Mouse (Mus musculus): ENCODE measurements around the gene Dennd4a. TPM values are rescaled to one million over a fixed set of nuclear protein-coding genes. Genes with fewer than 3 reads are reported as not detected.
A peak's percentile ranks its signal among the peaks of the same experiment; 100 is the strongest.

Gene Dennd4a
- polyA plus RNA-seq (2015; fragmentation: Nextera tagmentation; extraction: Ambion mirVana), result 10.9 and 12.0 TPM in 2 replicates

GRCm38 (mm10) chr9:64810822-64811537 lies at the start of gene Dennd4a:
Gene Dennd4a (plus strand): TSS chr9:64811340.
- ATAC-seq (replicated peaks), result peak; percentile 98
- peak within 1 kb of the TSS; percentile 99 for H3K27ac ChIP-seq
- peak within 1 kb of the TSS; percentile 62 for H3K4me2 ChIP-seq
- peaks cover 13% of the 10 kb centered on the region for H3K4me1 ChIP-seq
- no peaks in the 10 kb centered on the region for H3K9me3 ChIP-seq
- no peaks in the 10 kb centered on the region for H3K27me3 ChIP-seq (replicated peaks)
- under 1% methylated on average over 49 of the region's 51 CpGs for WGBS
- peak within 1 kb of the TSS; percentile 87 for H3K9ac ChIP-seq
- H3K4me3 ChIP-seq, result peak within 1 kb of the TSS; percentile 95
- no peaks in the 10 kb centered on the region for H3K36me3 ChIP-seq (replicated peaks)

GRCm38 (mm10) chr9:64764824-64765223 lies 46.3 kb upstream of the Dennd4a start:
- no peaks in the 10 kb centered on the region for H3K9me3 ChIP-seq
- no peak overlapping the region for H3K27ac ChIP-seq
- H3K4me1 ChIP-seq, result no peaks in the 10 kb centered on the region
- no peaks in the 10 kb centered on the region for H3K36me3 ChIP-seq (replicated peaks)
- no peak for ATAC-seq (replicated peaks)
- no peak overlapping the region for H3K4me3 ChIP-seq
- H3K9ac ChIP-seq, result no peak overlapping the region
- no peaks in the 10 kb centered on the region for H3K27me3 ChIP-seq (replicated peaks)
- no peak overlapping the region for H3K4me2 ChIP-seq
- 83% methylated on average over 2 of the region's 2 CpGs for WGBS

GRCm38 (mm10) chr9:64766136-64766535 lies 45.0 kb upstream of the Dennd4a start:
- no peak for ATAC-seq (replicated peaks)
- no peak overlapping the region for H3K4me2 ChIP-seq
- H3K9ac ChIP-seq, result no peak overlapping the region

GRCm38 (mm10) chr9:64767796-64768195 lies 43.3 kb upstream of the Dennd4a start:
- Histone ChIP-seq H3K4me1 (peaks cover 5% of the 10 kb centered on the region; the same call in 1 of the 2 replicates), H3K27me3 (replicated peaks) (no peaks in the 10 kb centered on the region), H3K36me3 (replicated peaks) (no peaks in the 10 kb centered on the region), H3K4me3 (no peak overlapping the region), H3K9ac (no peak overlapping the region), H3K9me3 (no peaks in the 10 kb centered on the region), H3K27ac (no peak overlapping the region), H3K4me2 (no peak overlapping the region)
- 57% methylated on average over 1 of the region's 1 CpGs for WGBS
- no peak for ATAC-seq (replicated peaks)

More at GRCm38 (mm10) chr9:64766136-64766535, 45.0 kb upstream of the Dennd4a start:
- Histone ChIP-seq H3K27me3 (replicated peaks) (no peaks in the 10 kb centered on the region), H3K4me3 (no peak overlapping the region), H3K27ac (no peak overlapping the region), H3K4me1 (peaks cover 3% of the 10 kb centered on the region; the same call in 1 of the 2 replicates), H3K36me3 (replicated peaks) (no peaks in the 10 kb centered on the region), H3K9me3 (no peaks in the 10 kb centered on the region)
- WGBS, result 86% methylated on average over 3 of the region's 3 CpGs

GRCm38 (mm10) chr9:64769066-64769695 lies 42.0 kb upstream of the Dennd4a start:
- no peak overlapping the region for H3K27ac ChIP-seq
- H3K4me1 ChIP-seq, result peaks cover 5% of the 10 kb centered on the region; the same call in 1 of the 2 replicates
- ATAC-seq (replicated peaks), result no peak
- whole genome bisulfite sequencing, result 39% methylated on average over 9 of the region's 9 CpGs
- H3K27me3 ChIP-seq (replicated peaks), result no peaks in the 10 kb centered on the region
- no peak overlapping the region for H3K4me3 ChIP-seq
- H3K9ac ChIP-seq, result no peak overlapping the region
- no peaks in the 10 kb centered on the region for H3K36me3 ChIP-seq (replicated peaks)
- H3K9me3 ChIP-seq, result no peaks in the 10 kb centered on the region
- no peak overlapping the region for H3K4me2 ChIP-seq

- H3K27me3 ChIP-seq (replicated peaks), result no peaks in the 10 kb centered on the region
- H3K4me1 ChIP-seq, result peaks cover 10% of the 10 kb centered on the region
- H3K9me3 ChIP-seq, result no peaks in the 10 kb centered on the region
- H3K4me2 ChIP-seq, result no peak overlapping the region
- no peaks in the 10 kb centered on the region for H3K36me3 ChIP-seq (replicated peaks)
- no peak overlapping the region for H3K27ac ChIP-seq
- WGBS, result 92% methylated on average over 6 of the region's 6 CpGs
- no peak overlapping the region for H3K4me3 ChIP-seq
- no peak overlapping the region for H3K9ac ChIP-seq
- no peak for ATAC-seq (replicated peaks)
These were observed 41.2 kb upstream of the Dennd4a start for GRCm38 (mm10) chr9:64769911-64770310.

- H3K4me1 ChIP-seq, result peaks cover 10% of the 10 kb centered on the region
- no peaks in the 10 kb centered on the region for H3K27me3 ChIP-seq (replicated peaks)
- H3K9ac ChIP-seq, result no peak overlapping the region
- WGBS, result 90% methylated on average over 5 of the region's 5 CpGs
- no peak overlapping the region for H3K4me2 ChIP-seq
- ATAC-seq (replicated peaks), result no peak
- no peak overlapping the region for H3K27ac ChIP-seq
- no peaks in the 10 kb centered on the region for H3K36me3 ChIP-seq (replicated peaks)
- no peak overlapping the region for H3K4me3 ChIP-seq
- H3K9me3 ChIP-seq, result no peaks in the 10 kb centered on the region
These were observed 40.7 kb upstream of the Dennd4a start for GRCm38 (mm10) chr9:64770411-64770849.

GRCm38 (mm10) chr9:64771236-64771635 lies 39.9 kb upstream of the Dennd4a start:
- no peak overlapping the region for H3K9ac ChIP-seq
- H3K4me1 ChIP-seq, result peaks cover 10% of the 10 kb centered on the region
- no peaks in the 10 kb centered on the region for H3K27me3 ChIP-seq (replicated peaks)
- 57% methylated on average over 5 of the region's 5 CpGs for WGBS
- no peak overlapping the region for H3K4me3 ChIP-seq
- ATAC-seq (replicated peaks), result no peak
- H3K27ac ChIP-seq, result 0 out of 2 replicates have a peak overlapping the region, but pooled peaks have one; percentile 23
- no peaks in the 10 kb centered on the region for H3K9me3 ChIP-seq
- H3K36me3 ChIP-seq (replicated peaks), result no peaks in the 10 kb centered on the region
- H3K4me2 ChIP-seq, result no peak overlapping the region

- Histone ChIP-seq H3K4me3 (no peak overlapping the region), H3K9ac (no peak overlapping the region)
These were observed 37.9 kb upstream of the Dennd4a start for GRCm38 (mm10) chr9:64773254-64773653.

GRCm38 (mm10) chr9:64773936-64774335 lies 37.2 kb upstream of the Dennd4a start:
- H3K4me1 ChIP-seq, result peaks cover 10% of the 10 kb centered on the region
- WGBS, result 58% methylated on average over 4 of the region's 4 CpGs
- H3K9me3 ChIP-seq, result no peaks in the 10 kb centered on the region
- no peak for ATAC-seq (replicated peaks)
- H3K36me3 ChIP-seq (replicated peaks), result no peaks in the 10 kb centered on the region
- no peak overlapping the region for H3K4me2 ChIP-seq
- H3K27me3 ChIP-seq (replicated peaks), result no peaks in the 10 kb centered on the region
- no peak overlapping the region for H3K9ac ChIP-seq
- H3K27ac ChIP-seq, result 0 out of 2 replicates have a peak overlapping the region, but pooled peaks have one; percentile 26
- no peak overlapping the region for H3K4me3 ChIP-seq

More at GRCm38 (mm10) chr9:64773254-64773653, 37.9 kb upstream of the Dennd4a start:
- Histone ChIP-seq H3K27ac (no peak overlapping the region), H3K27me3 (replicated peaks) (no peaks in the 10 kb centered on the region), H3K36me3 (replicated peaks) (no peaks in the 10 kb centered on the region), H3K4me2 (no peak overlapping the region), H3K4me1 (peaks cover 10% of the 10 kb centered on the region), H3K9me3 (no peaks in the 10 kb centered on the region)
- 90% methylated on average over 8 of the region's 8 CpGs for WGBS
- ATAC-seq (replicated peaks), result no peak

GRCm38 (mm10) chr9:64774411-64774811 lies 36.7 kb upstream of the Dennd4a start:
- Histone ChIP-seq H3K9me3 (no peaks in the 10 kb centered on the region), H3K27ac (0 out of 2 replicates have a peak overlapping the region, but pooled peaks have one; percentile 26), H3K4me3 (no peak overlapping the region), H3K27me3 (replicated peaks) (no peaks in the 10 kb centered on the region), H3K9ac (no peak overlapping the region), H3K4me1 (peaks cover 10% of the 10 kb centered on the region), H3K36me3 (replicated peaks) (no peaks in the 10 kb centered on the region), H3K4me2 (no peak overlapping the region)
- 20% methylated on average over 5 of the region's 5 CpGs for WGBS
- ATAC-seq (replicated peaks), result no peak; the same call in 1 of the 2 replicates

- no peak for ATAC-seq (replicated peaks)
- WGBS, result 49% methylated on average over 2 of the region's 2 CpGs
- Histone ChIP-seq H3K27me3 (replicated peaks) (no peaks in the 10 kb centered on the region), H3K27ac (0 out of 2 replicates have a peak overlapping the region, but pooled peaks have one; percentile 26), H3K4me2 (no peak overlapping the region), H3K36me3 (replicated peaks) (no peaks in the 10 kb centered on the region), H3K9ac (no peak overlapping the region), H3K4me3 (no peak overlapping the region), H3K9me3 (no peaks in the 10 kb centered on the region), H3K4me1 (peaks cover 10% of the 10 kb centered on the region)
These were observed 36.3 kb upstream of the Dennd4a start for GRCm38 (mm10) chr9:64774883-64775282.
